Mouse (Mus musculus): ENCODE results near the gene Hmcn1. TPM values are rescaled to one million over a fixed set of nuclear protein-coding genes. Genes with fewer than 3 reads are reported as not detected.

Hmcn1 gene
- total RNA-seq, 2 experiments from 2014 or later = 1.4 TPM

GRCm38 (mm10) chr1:150546463-150546862 lies 446.8 kb downstream of the Hmcn1 start:
- no peak for DNase-seq (ENCODE audit: low spot score in 2 of 2)

- no peak for DNase-seq (ENCODE audit: low spot score in 2 of 2)
These were observed 453.0 kb downstream of the Hmcn1 start for GRCm38 (mm10) chr1:150540267-150540666.

GRCm38 (mm10) chr1:150537410-150538128 lies 455.7 kb downstream of the Hmcn1 start:
- no peak for DNase-seq (ENCODE audit: low spot score in 2 of 2)

- DNase-seq (ENCODE audit: low spot score in 2 of 2) = no peak
These were observed 457.3 kb downstream of the Hmcn1 start for GRCm38 (mm10) chr1:150535770-150536534.

- DNase-seq (ENCODE audit: low spot score in 2 of 2) = no peak
These were observed 458.6 kb downstream of the Hmcn1 start for GRCm38 (mm10) chr1:150534587-150534986.

- no peak for DNase-seq (ENCODE audit: low spot score in 2 of 2)
These were observed 480.2 kb downstream of the Hmcn1 start for GRCm38 (mm10) chr1:150513041-150513440.

Other genes with a start within 250 kb of the Hmcn1 start
- not detected for gene Gm47985, start 189.1 kb upstream of the Hmcn1 start, total RNA-seq (2021)
- not detected for gene Gm8947, start 198.9 kb upstream of the Hmcn1 start, total RNA-seq (2021)
- not detected for gene Gm47995, start 205.0 kb upstream of the Hmcn1 start, total RNA-seq (2021)
- gene 3110040M04Rik, start 210.7 kb upstream of the Hmcn1 start, total RNA-seq (2021) = not detected
- not detected for gene Gm47996, start 216.7 kb upstream of the Hmcn1 start, total RNA-seq (2021)

Data from adrenal gland, adult 18-20 months (tissue).